Mouse (Mus musculus): Measurements from ENCODE around the gene Cd47. TPM values are rescaled to one million over a fixed set of nuclear protein-coding genes. Genes with fewer than 3 reads are reported as not detected.
A peak's percentile ranks its signal among the peaks of the same experiment; 100 is the strongest.
"Not testable (repeated sequence)": the region's sequence is repeated elsewhere in the genome, so short reads cannot be mapped to it uniquely, and the experiment has no call there.

The Cd47 gene
- polyA plus RNA-seq, 1 experiment: 124 TPM

GRCm38 (mm10) chr16:49819494-49819893 is 19.2 kb downstream of the Cd47 start:
- no peak overlapping the region for H3K27ac ChIP-seq (ENCODE audit: insufficient read depth, low read length)
- TF ChIP-seq CTCF (IDR thresholded peaks at IDR 0.05; ENCODE audit: borderline replicate concordance, insufficient read depth, low read length): no peak
- no peak for TF ChIP-seq POLR2A (IDR thresholded peaks at IDR 0.05; ENCODE audit: low read depth, low read length)
- H3K4me1 ChIP-seq (ENCODE audit: control insufficient read depth, insufficient read depth, low read length): peaks cover 2% of the 10 kb centered on the region
- H3K4me3 ChIP-seq (ENCODE audit: insufficient read depth, low read length): no peak overlapping the region

GRCm38 (mm10) chr16:49830911-49831310 is 30.6 kb downstream of the Cd47 start:
- H3K27ac ChIP-seq (ENCODE audit: insufficient read depth, low read length); H3K4me1 ChIP-seq (ENCODE audit: control insufficient read depth, insufficient read depth, low read length); H3K4me3 ChIP-seq (ENCODE audit: insufficient read depth, low read length): not testable (repeated sequence)

GRCm38 (mm10) chr16:49832339-49832738 is 32.0 kb downstream of the Cd47 start:
- Histone ChIP-seq H3K4me1 (ENCODE audit: control insufficient read depth, insufficient read depth, low read length) (no peaks in the 10 kb centered on the region), H3K27ac (ENCODE audit: insufficient read depth, low read length) (no peak overlapping the region), H3K4me3 (ENCODE audit: insufficient read depth, low read length) (no peak overlapping the region)
- no peak for TF ChIP-seq CTCF (IDR thresholded peaks at IDR 0.05; ENCODE audit: borderline replicate concordance, insufficient read depth, low read length)
- TF ChIP-seq POLR2A (IDR thresholded peaks at IDR 0.05; ENCODE audit: low read depth, low read length): no peak

DNA sequence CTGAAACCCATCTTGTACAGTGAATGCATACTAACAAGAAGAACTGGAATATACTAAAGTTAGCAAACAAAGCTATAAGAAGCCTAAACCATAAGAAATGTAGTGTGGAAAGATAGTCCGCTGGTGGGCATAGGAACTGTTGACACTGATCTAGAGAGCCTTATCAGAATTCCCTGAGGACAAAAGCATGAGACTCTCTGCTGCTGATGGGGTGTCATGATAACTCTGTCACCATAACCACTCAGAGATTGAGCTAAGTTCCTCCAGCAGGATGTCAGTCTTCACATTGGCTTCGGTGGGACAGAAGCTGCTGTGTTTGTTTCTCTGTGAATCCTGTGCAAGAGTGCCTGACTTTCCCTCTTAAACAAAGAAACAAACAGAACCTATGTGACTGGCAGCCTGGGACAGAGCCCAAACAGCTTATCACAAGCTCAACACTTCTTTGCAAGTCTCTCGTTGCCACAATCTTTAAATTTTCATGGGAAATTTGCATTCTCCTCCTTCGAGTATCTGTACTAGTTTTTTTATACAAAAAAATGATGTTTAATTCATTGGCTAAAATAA is 33.9 kb downstream of the Cd47 start:
- H3K27ac ChIP-seq (ENCODE audit: insufficient read depth, low read length): no peak overlapping the region
- TF ChIP-seq CTCF (IDR thresholded peaks at IDR 0.05; ENCODE audit: borderline replicate concordance, insufficient read depth, low read length): no peak
- no peak for TF ChIP-seq POLR2A (IDR thresholded peaks at IDR 0.05; ENCODE audit: low read depth, low read length)

GRCm38 (mm10) chr16:49836634-49837164 is 36.4 kb downstream of the Cd47 start:
- H3K27ac ChIP-seq (ENCODE audit: insufficient read depth, low read length): no peak overlapping the region
- peaks cover 7% of the 10 kb centered on the region for H3K4me1 ChIP-seq (ENCODE audit: control insufficient read depth, insufficient read depth, low read length)
- H3K4me3 ChIP-seq (ENCODE audit: insufficient read depth, low read length): no peak overlapping the region
- TF ChIP-seq CTCF (IDR thresholded peaks at IDR 0.05; ENCODE audit: borderline replicate concordance, insufficient read depth, low read length) (no peak), POLR2A (IDR thresholded peaks at IDR 0.05; ENCODE audit: low read depth, low read length) (no peak)

More for the DNA sequence above, 33.9 kb downstream of the Cd47 start:
- H3K4me3 ChIP-seq (ENCODE audit: insufficient read depth, low read length): no peak overlapping the region
- H3K4me1 ChIP-seq (ENCODE audit: control insufficient read depth, insufficient read depth, low read length): no peaks in the 10 kb centered on the region

DNA sequence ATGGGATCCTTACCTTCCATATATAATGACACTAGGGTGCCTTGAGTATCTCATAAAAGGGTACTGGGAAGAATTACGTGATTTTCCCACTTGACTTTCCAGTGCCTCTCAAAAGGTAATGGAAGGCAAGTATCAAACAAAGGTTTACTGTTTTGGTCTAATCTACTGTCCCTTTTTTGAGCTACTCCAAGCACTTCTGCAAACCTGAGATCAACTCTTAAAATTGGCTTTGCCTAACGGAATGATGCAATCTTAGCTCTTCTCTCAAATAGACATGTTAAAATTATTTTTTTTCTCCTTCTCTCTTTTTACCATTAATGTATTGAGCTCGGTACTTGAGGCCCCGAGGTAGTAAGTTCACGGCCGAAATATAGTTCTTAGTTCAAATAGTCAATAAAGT is 38.6 kb downstream of the Cd47 start:
- TF ChIP-seq CTCF (IDR thresholded peaks at IDR 0.05; ENCODE audit: borderline replicate concordance, insufficient read depth, low read length): no peak
- no peak for TF ChIP-seq POLR2A (IDR thresholded peaks at IDR 0.05; ENCODE audit: low read depth, low read length)
- no peak overlapping the region for H3K4me3 ChIP-seq (ENCODE audit: insufficient read depth, low read length)
- no peak overlapping the region for H3K27ac ChIP-seq (ENCODE audit: insufficient read depth, low read length)
- H3K4me1 ChIP-seq (ENCODE audit: control insufficient read depth, insufficient read depth, low read length): peaks cover 7% of the 10 kb centered on the region

- no peak for TF ChIP-seq POLR2A (IDR thresholded peaks at IDR 0.05; ENCODE audit: low read depth, low read length)
- no peak for TF ChIP-seq CTCF (IDR thresholded peaks at IDR 0.05; ENCODE audit: borderline replicate concordance, insufficient read depth, low read length)
- H3K4me1 ChIP-seq (ENCODE audit: control insufficient read depth, insufficient read depth, low read length): peaks cover 7% of the 10 kb centered on the region
- H3K27ac ChIP-seq (ENCODE audit: insufficient read depth, low read length): peak overlapping the region; percentile 72
- no peak overlapping the region for H3K4me3 ChIP-seq (ENCODE audit: insufficient read depth, low read length)
Measured at GRCm38 (mm10) chr16:49839681-49840535, 39.6 kb downstream of the Cd47 start.

GRCm38 (mm10) chr16:49843723-49844122 is 43.4 kb downstream of the Cd47 start:
- no peak overlapping the region for H3K4me3 ChIP-seq (ENCODE audit: insufficient read depth, low read length)
- TF ChIP-seq CTCF (IDR thresholded peaks at IDR 0.05; ENCODE audit: borderline replicate concordance, insufficient read depth, low read length) (no peak), POLR2A (IDR thresholded peaks at IDR 0.05; ENCODE audit: low read depth, low read length) (no peak)
- H3K27ac ChIP-seq (ENCODE audit: insufficient read depth, low read length): no peak overlapping the region
- H3K4me1 ChIP-seq (ENCODE audit: control insufficient read depth, insufficient read depth, low read length): peaks cover 7% of the 10 kb centered on the region

DNA sequence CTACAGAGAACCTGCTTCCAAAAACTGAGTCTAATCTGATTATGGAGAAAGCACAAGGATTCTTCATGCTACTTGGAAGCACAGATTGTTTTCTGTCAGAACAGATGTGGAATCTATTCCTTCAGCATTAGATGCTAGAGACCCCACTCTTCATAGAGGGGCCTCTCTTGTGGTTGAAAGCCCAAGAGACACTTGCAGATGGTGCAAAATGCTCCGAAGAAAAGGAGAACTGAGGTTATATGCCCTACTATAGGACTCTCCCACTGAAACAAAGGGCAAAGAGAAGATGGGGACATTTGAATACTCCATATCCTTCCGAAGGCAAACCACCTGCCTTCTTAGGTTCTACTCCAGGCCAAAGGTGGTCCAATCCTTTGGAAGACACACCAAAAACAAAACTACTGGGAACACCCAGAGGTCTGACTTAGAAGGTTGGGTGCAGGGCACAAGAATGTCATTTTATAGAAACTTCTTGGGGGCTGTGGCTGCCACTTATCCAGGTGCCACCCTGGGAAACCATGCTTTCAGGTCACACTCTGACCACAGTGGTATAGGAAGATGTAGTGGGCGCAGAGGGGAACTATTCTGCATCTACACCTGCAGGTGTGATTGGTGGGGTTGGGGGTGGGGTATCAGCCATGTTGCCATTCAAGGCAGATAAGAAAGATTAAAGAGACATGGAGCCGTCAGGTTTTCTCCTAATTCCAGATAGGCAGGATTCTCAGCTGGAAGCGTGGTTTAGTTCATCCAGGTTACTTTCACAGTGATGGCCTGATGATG is 47.1 kb downstream of the Cd47 start:
- TF ChIP-seq POLR2A (IDR thresholded peaks at IDR 0.05; ENCODE audit: low read depth, low read length) (no peak), CTCF (IDR thresholded peaks at IDR 0.05; ENCODE audit: borderline replicate concordance, insufficient read depth, low read length) (no peak)

More for the DNA sequence above, 47.1 kb downstream of the Cd47 start:
- H3K4me1 ChIP-seq (ENCODE audit: control insufficient read depth, insufficient read depth, low read length): 0 out of 2 replicates have a peak, but pooled peaks cover 2% of the 10 kb centered on the region
- no peak overlapping the region for H3K4me3 ChIP-seq (ENCODE audit: insufficient read depth, low read length)
- H3K27ac ChIP-seq (ENCODE audit: insufficient read depth, low read length): no peak overlapping the region
